10 mouse cellular contexts compared by ENCODE assay signal in genomic region chr7:16825785-16826184, GRCm38 (mm10). TPM values are rescaled to one million over a fixed set of nuclear protein-coding genes. Genes with fewer than 3 reads are reported as not detected.
A peak's percentile ranks its signal among the peaks of the same experiment; 100 is the strongest.
DNase-seq lines count a peak whose midpoint lies in the region; ATAC-seq and TF ChIP-seq lines count a peak whose summit lies in the region.
"Had no signal": no experiment of that assay in that cellular context is flagged by ENCODE, and none has a peak within 500 bp of the region (broad histone marks: within the 10 kb centered on the region; RNA-seq: fewer than 3 reads in every experiment).

No protein-coding gene starts in this region.

- peak; percentile 44 for TF ChIP-seq CTCF in lung, embryonic 14.5 days (IDR thresholded peaks at IDR 0.05; ENCODE audit: low read depth)

- 79% methylated on average over 10 of the region's 10 CpGs for WGBS in lung, embryonic 14.5 days

- H3K4me1 ChIP-seq in lung, embryonic 14.5 days (ENCODE audit: insufficient read depth): no peaks in the 10 kb centered on the region; the same call in 1 of the 2 replicates

- no peak overlapping the region for H3K4me2 ChIP-seq in lung, embryonic 14.5 days

- H3K27ac ChIP-seq in lung, embryonic 14.5 days (ENCODE audit: low read depth): no peak overlapping the region
- H3K27ac ChIP-seq: hindbrain, embryonic 10.5 days had no signal

- no peaks in the 10 kb centered on the region for H3K27me3 ChIP-seq in lung, embryonic 14.5 days (ENCODE audit: insufficient read depth, low read length)

- no peak overlapping the region for H3K4me3 ChIP-seq in lung, embryonic 14.5 days (ENCODE audit: low read depth, low read length)
- H3K4me3 ChIP-seq: hindbrain, embryonic 10.5 days had no signal

- ATAC-seq in lung, embryonic 14.5 days (ENCODE audit: insufficient read depth): no peak

- DNase-seq in embryo, embryonic 11 days: peak; percentile 30
- no peak for DNase-seq in embryo, embryonic 9.5 days (ENCODE audit: extremely low spot score)
- peak; percentile 41 for DNase-seq in retina, embryonic 14.5 days (ENCODE audit: low spot score)
- no peak for DNase-seq in retina, postnatal 1 day
- DNase-seq in lung, embryonic 14.5 days: peak; percentile 52
- no peak for DNase-seq in urinary bladder, adult 18-20 months (ENCODE audit: low spot score in 2 of 2)
- DNase-seq in frontal cortex, postnatal 10 days (ENCODE audit: low spot score in 2 of 2): no peak
- no peak for DNase-seq in embryo, embryonic 10.5 days (ENCODE audit: low spot score)
- DNase-seq: right cerebral cortex, postnatal 4 days had no signal

- no peak overlapping the region for H3K9ac ChIP-seq in lung, embryonic 14.5 days

- H3K9me3 ChIP-seq in lung, embryonic 14.5 days (ENCODE audit: low read depth, low read length): no peaks in the 10 kb centered on the region
- H3K9me3 ChIP-seq: hindbrain, embryonic 10.5 days had no signal

- H3K36me3 ChIP-seq in lung, embryonic 14.5 days (ENCODE audit: insufficient read depth): peaks cover 92% of the 10 kb centered on the region

RNA-seq across cellular contexts. Expression of gene Fkrp, which starts 9.3 kb away (rescaled TPM):
- polyA plus RNA-seq in lung, embryonic 14.5 days (2014; fragmentation: Nextera tagmentation; extraction: Ambion mirVana): 27.7 and 31.9 TPM in 2 replicates

RNA-seq across cellular contexts. Expression of gene Strn4, which starts 10.1 kb away (rescaled TPM):
- polyA plus RNA-seq in lung, embryonic 14.5 days (2014; fragmentation: Nextera tagmentation; extraction: Ambion mirVana): 117 and 134 TPM in 2 replicates

RNA-seq across cellular contexts. Expression of gene Prkd2, which starts 16.9 kb away (rescaled TPM):
- polyA plus RNA-seq in lung, embryonic 14.5 days (2014; fragmentation: Nextera tagmentation; extraction: Ambion mirVana): 19.6 and 20.2 TPM in 2 replicates

RNA-seq across cellular contexts. Expression of gene Slc1a5, which starts 44.6 kb away (rescaled TPM):
- polyA plus RNA-seq in lung, embryonic 14.5 days (2014; fragmentation: Nextera tagmentation; extraction: Ambion mirVana): 32.6 and 35.7 TPM in 2 replicates

RNA-seq across cellular contexts. Expression of gene Dact3, which starts 49.3 kb away (rescaled TPM):
- polyA plus RNA-seq in lung, embryonic 14.5 days (2014; fragmentation: Nextera tagmentation; extraction: Ambion mirVana): 6.6 and 7.8 TPM in 2 replicates

Comparison
In these comparisons a context has a peak if more than half of its experiments do, and no peak if none do; other contexts are left out.
1. DNase-seq: peak in embryo, embryonic 11 days (single experiment), retina, embryonic 14.5 days (single experiment) and lung, embryonic 14.5 days (single experiment); none in embryo, embryonic 9.5 days (single experiment), retina, postnatal 1 day (single experiment), urinary bladder, adult 18-20 months (0 of 2), frontal cortex, postnatal 10 days (0 of 2) and embryo, embryonic 10.5 days (single experiment).